Mouse (Mus musculus) left cerebral cortex, postnatal 25 days (tissue): ENCODE measurements at regions not wholly inside any gene's neighbourhood (a gene's known extent, or its start where the extent isn't known, plus 50 kb on each side); places are given as distances from the start of the nearest gene placed in this dataset.

ENCODE experiments used
- DNase-seq, 2 experiments: peaks; one replicate each; pipeline ENCODE4 v3.0.0; 2022; ENCODE audit warnings: low spot score in 2 of 2, mixed read lengths in 1 of 2
- intact Hi-C: fragments of 180-260 bp; cut with DNase I; formaldehyde crosslinking; loops from one replicate; pipeline ENCODE4 v1.15.1; 2025

DNA sequence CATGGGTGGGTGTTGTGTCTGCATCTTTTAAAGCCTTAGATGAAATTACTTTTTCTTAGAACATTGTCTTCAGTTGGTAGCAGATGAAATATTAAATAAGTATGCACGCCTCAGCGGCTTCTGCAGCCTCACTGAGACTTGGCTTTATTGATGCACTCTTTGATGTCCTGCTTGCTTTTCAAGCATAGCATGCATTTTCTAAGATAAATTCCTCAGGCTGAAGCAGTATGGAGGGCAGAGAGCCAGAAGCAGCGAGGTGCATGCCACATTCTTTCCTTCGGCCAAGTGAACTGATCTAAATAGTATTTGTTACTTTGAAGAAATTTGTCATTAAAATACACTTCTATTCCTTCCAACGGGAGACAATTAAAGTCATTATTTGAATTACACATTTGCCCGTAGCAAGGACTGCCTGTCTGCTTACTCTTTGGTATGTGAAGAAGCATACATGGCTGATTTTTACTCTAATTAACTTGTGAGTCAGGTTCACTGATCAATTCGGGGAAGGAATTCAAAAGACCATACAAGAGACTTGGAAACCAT lies 224.3 kb upstream of the Nrsn1 start:
- intact Hi-C loops, result no loop called here
- no peak for DNase-seq

- peak; percentile 11 to 56 for DNase-seq
- intact Hi-C loops, result no loop called here
Measured at GRCm38 (mm10) chr13:25490036-25490435, 219.7 kb upstream of the Nrsn1 start.

DNA sequence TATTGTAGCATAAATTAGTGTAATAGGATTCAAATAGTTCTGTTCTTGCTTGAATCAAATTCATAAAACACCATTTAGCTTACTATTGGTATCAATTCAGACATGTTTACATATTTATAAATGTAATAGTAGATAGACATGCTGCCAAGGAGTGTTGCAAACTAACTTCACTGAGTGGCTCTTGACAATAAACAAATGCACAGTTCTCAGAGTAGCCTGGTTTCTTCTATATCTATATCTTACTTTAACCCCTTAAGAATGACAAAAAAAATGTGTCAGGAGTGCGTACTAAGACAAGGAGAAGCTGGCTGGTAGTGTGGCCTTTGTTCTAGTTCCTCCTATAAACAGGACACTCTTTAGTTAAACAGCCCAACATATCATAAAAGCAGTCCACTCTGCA lies 213.0 kb upstream of the Nrsn1 start:
- intact Hi-C loops, result no loop called here
- DNase-seq, result no peak

DNA sequence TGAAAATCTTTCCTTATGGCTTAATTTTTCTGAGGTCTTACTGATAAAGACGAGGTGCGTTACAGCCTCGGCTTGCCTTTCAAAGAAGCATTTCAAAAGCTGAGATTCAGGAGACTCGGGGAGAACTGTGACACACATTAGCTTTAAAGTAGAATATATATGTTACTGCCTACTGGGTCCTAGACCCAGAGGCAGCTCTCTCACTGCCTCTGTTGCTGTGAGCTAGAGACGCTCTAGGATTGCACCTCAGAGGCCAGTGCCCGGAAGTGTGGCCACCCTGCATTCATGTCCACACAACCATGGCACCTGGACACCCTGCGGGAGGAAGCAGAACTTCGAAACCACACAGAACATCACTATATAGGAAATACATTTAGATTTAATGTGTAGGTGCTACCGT lies 181.6 kb upstream of the Nrsn1 start:
- intact Hi-C loops, result no loop called here
- no peak for DNase-seq

DNA sequence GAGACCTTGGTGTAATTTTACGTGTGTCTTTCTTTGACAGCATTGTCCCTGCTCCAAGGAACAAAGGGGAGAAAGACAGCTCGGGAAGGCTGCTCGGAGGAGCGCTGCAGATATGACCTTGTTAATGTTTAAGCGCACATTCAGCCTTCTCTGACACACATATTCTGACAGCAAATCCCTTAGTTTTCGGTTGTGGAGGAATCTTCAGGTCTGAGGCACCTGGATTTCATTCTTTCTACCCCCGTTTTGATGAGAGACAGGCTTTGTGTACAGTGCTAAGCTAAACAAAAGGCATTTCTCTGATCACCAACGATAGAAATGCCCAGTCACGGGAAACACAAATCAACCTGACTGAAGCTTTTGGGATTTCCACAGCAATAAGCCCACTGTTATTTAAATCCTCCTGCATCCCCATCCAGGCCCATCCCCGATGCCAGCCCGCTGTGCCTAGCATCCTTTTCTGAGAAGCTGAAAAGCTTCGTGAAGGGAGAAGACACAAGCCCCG lies 181.1 kb upstream of the Nrsn1 start:
- DNase-seq, result no peak

DNA sequence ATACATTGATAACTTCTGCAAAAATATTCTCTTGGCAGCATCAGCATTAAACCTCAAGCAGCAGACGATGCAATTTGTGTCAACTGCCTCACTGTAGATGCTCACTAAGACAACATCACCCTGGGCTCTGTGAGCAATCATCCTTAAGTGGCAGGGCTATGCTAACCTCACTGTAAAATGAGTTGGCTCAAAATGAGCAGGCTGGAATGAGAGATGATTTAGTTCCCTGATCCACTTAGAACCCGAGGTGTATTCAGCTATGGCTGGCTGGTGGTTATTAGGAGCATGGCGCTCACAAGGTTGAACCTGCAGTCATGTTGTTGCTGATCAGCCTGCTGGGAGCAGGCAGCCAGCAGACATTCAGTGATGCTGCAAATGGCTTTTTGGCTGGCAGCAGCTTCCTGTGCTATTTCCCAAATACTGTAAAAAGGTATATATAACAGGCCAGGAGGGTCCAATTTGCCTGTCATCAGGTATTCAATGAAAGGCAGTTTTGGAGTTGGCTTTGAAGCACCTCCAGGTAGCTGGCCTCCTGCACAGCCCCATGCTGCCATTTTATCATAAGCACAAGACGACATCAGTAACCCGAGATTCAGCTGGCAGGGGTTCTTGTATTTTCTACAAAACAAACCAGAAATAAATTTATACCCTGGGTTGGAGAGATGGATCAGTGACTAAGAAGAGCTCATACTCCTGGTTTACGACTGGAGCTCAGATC lies 159.6 kb upstream of the Nrsn1 start:
- no peak for DNase-seq
- intact Hi-C loops, result no loop called here

More for the DNA sequence above, 181.1 kb upstream of the Nrsn1 start:
- intact Hi-C loops, result no loop called here

- intact Hi-C loops, result loop anchor here (5.0 kb wide), 1 partner anchor 216 kb away; no protein-coding TSS in a partner anchor
Measured at GRCm38 (mm10) chr13:25403182-25403795, 133.0 kb upstream of the Nrsn1 start.

DNA sequence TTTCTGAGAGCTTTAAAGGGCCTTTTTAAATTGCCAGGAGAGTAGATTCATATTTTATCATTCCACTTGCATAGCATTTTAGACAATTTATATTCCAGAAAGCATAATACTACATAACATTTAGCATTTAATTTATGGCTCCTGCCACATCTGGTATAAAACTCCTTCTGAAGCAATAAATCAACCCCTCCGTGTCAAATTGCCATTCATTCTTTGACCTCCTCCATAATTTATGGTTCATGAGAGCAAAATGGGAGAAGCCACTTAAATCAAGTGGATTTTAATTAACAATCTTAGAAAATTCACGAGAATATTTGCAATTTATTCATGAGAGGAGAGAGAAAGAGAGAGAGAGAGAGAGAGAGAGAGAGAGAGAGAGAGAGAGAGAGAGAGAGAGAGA lies 132.4 kb upstream of the Nrsn1 start:
- DNase-seq, result no peak
- intact Hi-C loops, result loop anchor here (5.0 kb wide), 1 partner anchor 215 kb away; no protein-coding TSS in a partner anchor

More at GRCm38 (mm10) chr13:25403182-25403795, 133.0 kb upstream of the Nrsn1 start:
- no peak for DNase-seq

- DNase-seq, result no peak
- intact Hi-C loops, result loop anchor here (5.0 kb wide), 1 partner anchor 215 kb away; no protein-coding TSS in a partner anchor
Measured at GRCm38 (mm10) chr13:25401936-25402504, 131.7 kb upstream of the Nrsn1 start.

DNA sequence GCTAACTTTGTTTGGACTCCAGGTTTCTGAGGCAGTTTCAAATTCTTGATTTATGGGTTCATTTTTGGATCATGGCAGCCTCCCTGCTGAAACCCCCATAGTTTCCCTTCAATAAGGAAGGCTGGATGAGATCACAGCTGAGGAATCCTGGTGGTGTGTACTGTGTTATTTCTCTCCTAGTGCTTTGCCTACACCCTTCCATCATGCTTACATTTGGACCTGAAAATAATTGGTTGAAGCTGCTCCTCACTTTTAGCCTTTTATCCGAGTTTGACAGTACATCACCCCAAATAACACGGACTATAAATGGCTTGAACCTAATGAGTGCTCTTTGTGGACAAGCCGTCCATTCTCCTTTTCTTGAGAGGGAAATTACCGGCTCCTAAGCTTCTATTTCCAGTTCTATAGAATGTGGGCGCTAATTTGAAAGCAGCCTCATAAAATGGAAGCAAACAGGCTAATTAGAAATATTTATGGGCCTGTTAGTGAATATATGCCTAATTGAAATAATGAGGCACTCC lies 122.5 kb upstream of the Nrsn1 start:
- DNase-seq, result no peak
- intact Hi-C loops, result no loop called here

DNA sequence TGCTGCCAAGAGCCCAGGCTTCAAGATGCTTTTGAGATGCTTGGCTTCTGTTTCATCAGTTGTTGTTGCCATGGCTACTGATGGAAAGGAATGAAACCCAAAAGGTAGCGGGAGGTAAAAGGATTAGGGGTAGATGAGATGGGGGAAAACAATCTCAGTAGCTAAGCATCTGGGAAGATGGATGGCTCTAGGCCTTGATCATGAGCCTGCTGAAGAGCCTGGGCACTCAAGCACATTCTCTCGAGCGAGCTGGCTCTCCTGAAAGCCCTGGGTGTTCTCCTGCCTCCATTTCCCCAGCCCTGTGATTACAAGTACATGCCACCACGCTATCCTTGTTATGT lies 92.3 kb upstream of the Nrsn1 start:
- intact Hi-C loops, result no loop called here
- DNase-seq, result no peak

DNA sequence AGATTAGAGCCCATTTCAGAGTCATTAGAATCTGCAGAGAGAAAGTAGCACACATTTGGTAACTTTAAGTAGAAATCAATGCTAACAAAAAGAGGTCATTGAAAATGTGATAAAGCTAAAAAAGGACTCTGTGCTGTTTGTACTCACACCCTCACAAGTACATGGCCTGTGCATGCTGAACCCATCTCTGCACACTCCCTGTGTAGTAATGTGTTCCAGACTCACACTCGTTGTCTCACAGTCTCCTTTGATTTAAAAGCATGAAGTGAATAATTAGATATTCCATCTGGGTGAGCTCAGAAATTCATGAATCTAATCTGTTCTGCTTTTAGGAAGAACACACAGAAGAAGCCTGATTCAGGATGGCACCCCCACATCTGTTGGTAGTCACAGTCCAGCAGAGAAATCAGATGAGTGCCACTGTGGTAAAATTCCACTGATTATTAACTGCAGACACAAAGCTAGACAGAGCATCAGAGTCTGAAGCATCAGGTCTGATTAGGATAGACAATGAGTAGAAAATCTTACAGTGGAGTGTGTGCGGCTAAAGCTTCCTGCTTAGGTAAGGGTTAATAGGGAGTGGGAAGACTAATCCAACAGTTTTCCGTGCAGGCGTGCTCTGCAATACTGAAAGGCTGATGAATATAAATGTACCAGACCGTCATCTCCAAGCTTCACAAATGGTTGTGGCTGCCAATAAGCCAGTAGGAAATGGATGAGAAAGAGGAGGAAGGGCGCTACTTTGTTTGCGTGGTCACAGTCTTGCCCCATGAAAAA lies 91.7 kb upstream of the Nrsn1 start:
- intact Hi-C loops, result no loop called here
- peak; percentile 59 to 74 for DNase-seq

DNA sequence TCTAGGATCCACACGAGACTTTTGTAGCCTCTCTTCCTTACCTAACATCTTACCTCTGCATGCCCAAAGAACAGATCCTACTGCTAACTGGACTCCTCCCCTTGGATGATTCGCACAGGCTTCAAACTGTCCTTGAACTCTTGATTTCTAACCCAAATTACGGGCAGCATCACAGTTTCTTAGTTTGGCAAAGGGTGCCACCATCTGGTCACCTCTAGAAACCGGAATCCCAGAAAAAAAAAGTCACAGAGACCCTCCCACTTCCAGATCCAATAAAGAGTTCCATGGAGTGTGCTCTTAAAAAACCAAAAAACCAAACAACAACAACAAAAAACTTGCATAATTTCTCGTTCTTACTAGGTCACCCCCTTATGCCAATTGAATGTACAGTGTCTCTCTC lies 77.3 kb upstream of the Nrsn1 start:
- no peak for DNase-seq
- intact Hi-C loops, result no loop called here

DNA sequence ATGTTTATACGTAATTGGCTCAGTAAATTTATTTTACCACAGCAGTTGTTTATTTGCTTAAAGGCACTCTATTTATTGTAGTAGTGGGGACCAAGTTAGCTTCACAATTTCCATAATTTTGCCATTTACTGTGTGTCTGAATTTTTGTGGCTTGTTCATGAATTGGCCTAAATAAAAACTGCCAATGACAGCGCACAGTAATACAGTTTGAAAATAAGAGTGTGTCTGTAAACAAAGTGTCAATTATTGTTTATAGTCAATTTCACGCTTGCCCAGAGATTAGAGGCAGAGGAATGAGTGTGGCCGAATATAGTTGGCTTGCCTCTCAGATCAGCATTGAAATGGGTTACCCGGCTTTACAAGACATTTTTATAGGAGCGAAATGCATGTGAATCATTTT lies 73.0 kb upstream of the Nrsn1 start:
- intact Hi-C loops, result no loop called here
- DNase-seq, result no peak

GRCm38 (mm10) chr13:25341826-25342225 lies 71.5 kb upstream of the Nrsn1 start:
- no peak for DNase-seq
- intact Hi-C loops, result no loop called here

DNA sequence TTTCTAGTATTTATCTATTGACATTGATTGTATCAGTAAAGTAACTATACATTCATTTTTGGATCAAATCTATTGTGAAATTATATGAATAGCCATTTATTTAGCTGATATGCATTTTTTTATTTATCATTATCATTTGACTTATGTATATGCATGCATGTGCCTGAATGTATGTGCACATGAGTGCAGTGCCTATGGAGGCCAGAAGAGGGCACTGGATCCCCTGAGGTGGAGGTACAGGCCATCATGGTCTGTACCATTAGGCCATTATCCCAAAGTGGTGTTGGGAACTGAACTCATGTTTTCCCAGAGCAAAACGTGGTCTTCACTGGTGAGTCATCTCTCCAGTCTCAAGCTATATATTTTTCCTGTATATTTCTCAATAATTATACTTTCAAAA lies 63.5 kb upstream of the Nrsn1 start:
- intact Hi-C loops, result no loop called here
- DNase-seq, result no peak
